Mouse (Mus musculus): ENCODE measurements at regions not wholly inside any gene's neighbourhood (a gene's known extent, or its start where the extent isn't known, plus 50 kb on each side); places are given as distances from the start of the nearest gene placed in this dataset.

DNA sequence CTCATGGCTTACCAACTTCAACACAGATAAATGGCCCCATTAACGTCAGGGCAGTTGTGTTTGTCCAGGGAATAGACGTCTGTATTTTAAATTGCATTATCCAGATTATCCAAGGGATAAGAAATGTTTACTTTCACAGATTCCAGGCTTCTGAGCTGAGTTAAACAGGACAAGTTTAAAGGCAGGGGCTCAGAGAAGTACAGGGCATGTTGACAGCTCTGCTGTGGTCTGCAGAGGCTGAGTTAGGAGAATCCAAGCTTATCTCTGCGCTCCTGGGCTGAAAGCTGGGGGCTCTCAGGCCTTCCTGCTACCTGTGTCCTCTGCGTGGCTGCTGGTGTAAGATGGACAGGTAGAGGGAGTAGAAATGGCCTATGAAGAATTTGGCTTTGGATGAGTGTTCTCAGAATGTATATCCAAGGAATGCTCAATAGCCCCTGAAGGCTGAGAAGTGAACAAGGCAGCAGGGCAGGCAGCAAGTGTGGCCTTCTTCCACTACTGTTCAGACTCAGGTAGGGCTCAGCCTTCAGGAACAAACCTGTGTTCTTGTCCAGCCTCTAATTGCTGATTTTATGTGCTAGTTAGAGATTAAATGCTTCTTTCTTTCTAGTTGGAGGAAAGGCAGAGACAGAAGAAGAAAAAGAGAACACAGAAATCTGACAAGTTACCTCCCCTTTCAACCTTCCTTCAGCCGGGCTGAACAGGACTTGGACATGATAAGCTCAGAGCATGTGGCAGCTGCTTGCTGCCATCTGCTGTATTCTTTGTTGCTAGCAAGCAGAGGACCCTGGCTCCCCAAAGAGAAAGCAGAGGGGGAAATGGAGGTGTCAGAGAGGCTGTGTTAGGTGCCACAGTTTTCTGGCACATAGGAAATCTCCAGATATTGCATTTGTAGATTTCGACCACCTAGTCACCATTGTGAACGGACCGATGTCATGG, 77.9 kb upstream of the Grem2 start:
- peak; percentile 60 for DNase-seq (ENCODE audit: low spot score in 2 of 2)

DNA sequence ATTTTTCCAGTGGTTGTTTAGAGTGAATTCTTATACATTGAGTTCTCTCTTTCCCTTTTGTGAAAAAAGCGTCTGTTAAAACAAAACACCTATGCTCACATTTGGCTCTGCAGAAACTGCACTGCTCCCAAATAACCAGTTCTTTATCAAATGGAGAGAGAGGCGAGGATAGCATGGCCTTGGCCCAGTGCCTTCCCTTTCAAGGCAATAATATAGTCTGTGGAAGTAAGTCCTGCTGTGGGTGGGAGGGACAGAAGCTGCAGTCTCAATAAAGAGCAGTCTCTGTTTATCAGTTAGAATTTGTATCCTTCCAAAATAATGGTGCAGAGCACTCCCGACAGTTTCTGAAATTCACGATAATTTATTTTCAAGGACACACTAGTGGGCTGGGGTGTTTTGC, 70.9 kb upstream of the Grem2 start:
- no peak for DNase-seq (ENCODE audit: low spot score in 2 of 2)

DNA sequence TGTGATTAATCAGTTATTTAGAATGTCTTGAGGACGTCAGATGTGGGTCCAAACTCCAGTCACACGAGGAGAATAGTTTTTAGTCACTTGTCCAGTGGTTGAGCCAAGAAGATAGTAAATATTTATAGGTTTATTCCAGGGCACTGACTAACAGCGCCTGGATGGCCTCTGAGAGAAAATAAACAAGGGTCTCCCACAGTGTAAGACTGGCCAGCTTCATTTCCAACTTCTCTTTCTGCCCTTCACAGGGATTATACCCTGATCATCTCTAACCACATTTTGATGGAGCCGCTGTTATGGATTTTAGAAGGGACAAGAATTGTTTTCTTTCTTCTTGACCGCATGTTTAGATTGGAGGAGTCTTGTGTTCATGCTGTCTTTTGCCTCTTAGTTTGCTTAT, 67.0 kb upstream of the Grem2 start:
- DNase-seq (ENCODE audit: low spot score in 2 of 2), result no peak

DNA sequence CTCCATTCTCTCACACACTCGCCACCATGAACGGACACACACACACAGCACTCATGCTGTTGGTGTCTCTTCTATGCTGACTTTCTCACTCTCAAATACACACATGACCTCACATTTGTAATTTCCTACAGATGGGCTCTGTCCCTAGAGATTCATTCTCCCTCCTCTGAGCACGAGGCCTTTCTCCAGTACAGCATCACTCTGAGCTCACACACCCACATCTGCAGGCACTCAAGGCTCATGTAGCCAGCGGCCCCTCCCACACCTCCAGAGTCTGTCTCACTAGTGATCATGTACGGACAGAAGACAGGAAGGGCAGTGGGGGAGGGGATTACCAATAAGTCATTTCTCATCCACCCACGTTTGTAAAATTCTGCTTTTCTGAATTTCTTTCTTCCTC, 50.3 kb upstream of the Grem2 start:
- no peak for DNase-seq (ENCODE audit: low spot score in 2 of 2)

Measured in right cerebral cortex, adult 2 months (tissue).